Mouse (Mus musculus) midbrain, embryonic 12.5 days (tissue): Measurements from ENCODE around the gene Gipr. TPM values are rescaled to one million over a fixed set of nuclear protein-coding genes. Genes with fewer than 3 reads are reported as not detected.

Experiments
- ATAC-seq: fragments of 200-750 bp; cut with Nextera tagmentation; 2 replicates; pipeline ENCODE4 v1.8.0; 2017; ENCODE audit warnings: low read depth, moderate TSS enrichment, moderate library complexity; ENCODE audit not compliant: low FRiP score
- H3K27ac ChIP-seq: fragments of 300-500 bp; sonication (generic); replicated peaks from 2 replicates; pipeline ENCODE4 v1.5.1; 2016; ENCODE audit warnings: mild to moderate bottlenecking
- H3K27me3 ChIP-seq: fragments of 300-500 bp; sonication (generic); 2 replicates; pipeline ENCODE4 v1.6.1; 2016; ENCODE audit warnings: mild to moderate bottlenecking
- H3K36me3 ChIP-seq: fragments of 300-500 bp; sonication (generic); 2 replicates; pipeline ENCODE4 v1.6.1; 2016
- H3K4me1 ChIP-seq: fragments of 300-500 bp; sonication (generic); 2 replicates; pipeline ENCODE4 v1.6.1; 2016
- H3K4me2 ChIP-seq: fragments of 300-500 bp; sonication (generic); replicated peaks from 2 replicates; pipeline ENCODE4 v1.6.1; 2016; ENCODE audit warnings: mild to moderate bottlenecking, moderate library complexity
- H3K4me3 ChIP-seq: fragments of 300-500 bp; sonication (generic); 2 replicates; pipeline ENCODE4 v1.5.1; 2016; ENCODE audit warnings: mild to moderate bottlenecking
- H3K9ac ChIP-seq: fragments of 300-500 bp; sonication (generic); replicated peaks from 2 replicates; pipeline ENCODE4 v1.6.1; 2016; ENCODE audit warnings: mild to moderate bottlenecking, moderate library complexity
- H3K9me3 ChIP-seq: fragments of 300-500 bp; sonication (generic); 2 replicates; pipeline ENCODE4 v1.6.1; 2016; ENCODE audit warnings: mild to moderate bottlenecking
- WGBS: fragments of 180-500 bp; shearing (Covaris S2); methylation state at CpG from one replicate; pipeline ENCODE4 v1.1.7; 2016; 5-methylcytosine and 5-hydroxymethylcytosine counted together
- polyA plus RNA-seq: library from polyadenylated mRNA; unstranded; fragments of >200 nt; fragmentation: Nextera tagmentation; extraction: Ambion mirVana; gene quantifications from 2 replicates; pipeline ENCODE4 v1.2.1, GENCODE M21; 2016

The Gipr gene
- polyA plus RNA-seq, 1 experiment from 2014 or later: 3.4 TPM

GRCm38 (mm10) chr7:19202065-19202850 is 36.3 kb upstream of the Gipr start:
- Histone ChIP-seq H3K36me3 (peaks cover 39% of the 10 kb centered on the region), H3K9me3 (no peaks in the 10 kb centered on the region), H3K27me3 (no peaks in the 10 kb centered on the region), H3K4me3 (no peak overlapping the region), H3K4me1 (no peaks in the 10 kb centered on the region), H3K9ac (no peak overlapping the region), H3K4me2 (no peak overlapping the region), H3K27ac (no peak overlapping the region)
- WGBS: 59% methylated on average over 15 of the region's 15 CpGs
- ATAC-seq: no peak

GRCm38 (mm10) chr7:19201660-19202059 is 35.7 kb upstream of the Gipr start:
- Histone ChIP-seq H3K27me3 (no peaks in the 10 kb centered on the region), H3K9me3 (no peaks in the 10 kb centered on the region), H3K4me3 (no peak overlapping the region), H3K9ac (no peak overlapping the region), H3K4me2 (no peak overlapping the region), H3K4me1 (no peaks in the 10 kb centered on the region), H3K36me3 (peaks cover 45% of the 10 kb centered on the region), H3K27ac (no peak overlapping the region)
- ATAC-seq: no peak
- WGBS: 68% methylated on average over 15 of the region's 15 CpGs

GRCm38 (mm10) chr7:19197985-19198384 is 32.1 kb upstream of the Gipr start:
- Histone ChIP-seq H3K36me3 (peaks cover 52% of the 10 kb centered on the region), H3K9ac (no peak overlapping the region), H3K4me2 (no peak overlapping the region), H3K27me3 (no peaks in the 10 kb centered on the region), H3K9me3 (no peaks in the 10 kb centered on the region), H3K4me3 (no peak overlapping the region), H3K4me1 (no peaks in the 10 kb centered on the region), H3K27ac (no peak overlapping the region)
- no peak for ATAC-seq
- 32% methylated on average over 2 of the region's 2 CpGs for WGBS

- H3K36me3 ChIP-seq: peaks cover 62% of the 10 kb centered on the region
- no peaks in the 10 kb centered on the region for H3K9me3 ChIP-seq
- WGBS: 68% methylated on average over 6 of the region's 6 CpGs
- no peak for ATAC-seq
- H3K27me3 ChIP-seq: no peaks in the 10 kb centered on the region
- no peak overlapping the region for H3K9ac ChIP-seq
- H3K4me2 ChIP-seq: no peak overlapping the region
- H3K27ac ChIP-seq: no peak overlapping the region
- H3K4me3 ChIP-seq: no peak overlapping the region
- no peaks in the 10 kb centered on the region for H3K4me1 ChIP-seq
Observed at GRCm38 (mm10) chr7:19196676-19197075, 30.7 kb upstream of the Gipr start.

GRCm38 (mm10) chr7:19194676-19195075 is 28.7 kb upstream of the Gipr start:
- Histone ChIP-seq H3K9ac (no peak overlapping the region), H3K27me3 (no peaks in the 10 kb centered on the region), H3K9me3 (no peaks in the 10 kb centered on the region), H3K36me3 (peaks cover 69% of the 10 kb centered on the region), H3K4me3 (no peak overlapping the region), H3K4me1 (no peaks in the 10 kb centered on the region), H3K27ac (no peak overlapping the region), H3K4me2 (no peak overlapping the region)
- ATAC-seq: no peak
- 100% methylated on average over 4 of the region's 4 CpGs for WGBS

GRCm38 (mm10) chr7:19184758-19185157 is 18.8 kb upstream of the Gipr start:
- Histone ChIP-seq H3K4me3 (no peak overlapping the region), H3K4me2 (no peak overlapping the region), H3K9ac (no peak overlapping the region), H3K36me3 (peaks cover 30% of the 10 kb centered on the region), H3K9me3 (no peaks in the 10 kb centered on the region), H3K27me3 (peaks cover 19% of the 10 kb centered on the region), H3K27ac (peak overlapping the region; percentile 35; the same call in 1 of the 2 replicates), H3K4me1 (peaks cover 30% of the 10 kb centered on the region)
- ATAC-seq: no peak
- WGBS: 75% methylated on average over 6 of the region's 6 CpGs

GRCm38 (mm10) chr7:19184250-19184649 is 18.3 kb upstream of the Gipr start:
- peak overlapping the region; percentile 35; the same call in 1 of the 2 replicates for H3K27ac ChIP-seq

GRCm38 (mm10) chr7:19180862-19181429 is 15.0 kb upstream of the Gipr start:
- Histone ChIP-seq H3K36me3 (peaks cover 8% of the 10 kb centered on the region; the same call in 1 of the 2 replicates), H3K4me2 (peak overlapping the region; percentile 54), H3K9ac (peak overlapping the region; percentile 45), H3K4me1 (peaks cover 52% of the 10 kb centered on the region), H3K4me3 (peak overlapping the region; percentile 43), H3K27me3 (peaks cover 57% of the 10 kb centered on the region), H3K27ac (no peak overlapping the region), H3K9me3 (no peaks in the 10 kb centered on the region)
- ATAC-seq: no peak
- WGBS: 1% methylated on average over 26 of the region's 27 CpGs

More at GRCm38 (mm10) chr7:19184250-19184649, 18.3 kb upstream of the Gipr start:
- H3K4me3 ChIP-seq: no peak overlapping the region
- peaks cover 24% of the 10 kb centered on the region for H3K27me3 ChIP-seq
- peaks cover 35% of the 10 kb centered on the region for H3K4me1 ChIP-seq
- H3K36me3 ChIP-seq: peaks cover 29% of the 10 kb centered on the region; the same call in 1 of the 2 replicates
- no peak for ATAC-seq
- no peak overlapping the region for H3K9ac ChIP-seq
- no peaks in the 10 kb centered on the region for H3K9me3 ChIP-seq
- WGBS: 84% methylated on average over 2 of the region's 2 CpGs
- no peak overlapping the region for H3K4me2 ChIP-seq

- Histone ChIP-seq H3K27ac (no peak overlapping the region), H3K9me3 (no peaks in the 10 kb centered on the region), H3K4me2 (peak overlapping the region; percentile 56; the same call in 1 of the 2 replicates), H3K9ac (no peak overlapping the region), H3K36me3 (0 out of 2 replicates have a peak, but pooled peaks cover 6% of the 10 kb centered on the region), H3K4me1 (peaks cover 50% of the 10 kb centered on the region), H3K27me3 (peaks cover 64% of the 10 kb centered on the region), H3K4me3 (peak overlapping the region; percentile 45; the same call in 1 of the 2 replicates)
- WGBS: 42% methylated on average over 6 of the region's 6 CpGs
- no peak for ATAC-seq
Observed at GRCm38 (mm10) chr7:19179936-19180335, 14.0 kb upstream of the Gipr start.

- ATAC-seq: no peak
- peak overlapping the region; percentile 45 for H3K4me3 ChIP-seq
- no peaks in the 10 kb centered on the region for H3K9me3 ChIP-seq
- H3K4me1 ChIP-seq: peaks cover 43% of the 10 kb centered on the region
- under 1% methylated on average over 32 of the region's 32 CpGs for WGBS
- H3K4me2 ChIP-seq: peak overlapping the region; percentile 56
- H3K27ac ChIP-seq: no peak overlapping the region
- H3K9ac ChIP-seq: no peak overlapping the region
- H3K27me3 ChIP-seq: peaks cover 64% of the 10 kb centered on the region
- H3K36me3 ChIP-seq: 0 out of 2 replicates have a peak, but pooled peaks cover 6% of the 10 kb centered on the region
Observed at GRCm38 (mm10) chr7:19179173-19179572, 13.2 kb upstream of the Gipr start.

- H3K27me3 ChIP-seq: peaks cover 66% of the 10 kb centered on the region
- 7% methylated on average over 27 of the region's 27 CpGs for WGBS
- no peak overlapping the region for H3K27ac ChIP-seq
- peaks cover 42% of the 10 kb centered on the region for H3K4me1 ChIP-seq
- H3K4me2 ChIP-seq: peak overlapping the region; percentile 56
- no peaks in the 10 kb centered on the region for H3K9me3 ChIP-seq
- 0 out of 2 replicates have a peak, but pooled peaks cover 3% of the 10 kb centered on the region for H3K36me3 ChIP-seq
- ATAC-seq: no peak
- H3K4me3 ChIP-seq: peak overlapping the region; percentile 45
- H3K9ac ChIP-seq: peak overlapping the region; percentile 39; the same call in 1 of the 2 replicates
Observed at GRCm38 (mm10) chr7:19178443-19179092, 12.6 kb upstream of the Gipr start.

- WGBS: 6% methylated on average over 18 of the region's 18 CpGs
- no peak overlapping the region for H3K27ac ChIP-seq
- no peaks in the 10 kb centered on the region for H3K9me3 ChIP-seq
- H3K27me3 ChIP-seq: peaks cover 69% of the 10 kb centered on the region
- H3K4me2 ChIP-seq: peak overlapping the region; percentile 56
- H3K4me3 ChIP-seq: peak overlapping the region; percentile 45
- ATAC-seq: no peak
- H3K4me1 ChIP-seq: peaks cover 47% of the 10 kb centered on the region
- H3K9ac ChIP-seq: peak overlapping the region; percentile 39; the same call in 1 of the 2 replicates
- no peaks in the 10 kb centered on the region for H3K36me3 ChIP-seq
Observed at GRCm38 (mm10) chr7:19178035-19178434, 12.1 kb upstream of the Gipr start.
